8 mouse cellular contexts compared by ENCODE assay signal in the genomic region with DNA sequence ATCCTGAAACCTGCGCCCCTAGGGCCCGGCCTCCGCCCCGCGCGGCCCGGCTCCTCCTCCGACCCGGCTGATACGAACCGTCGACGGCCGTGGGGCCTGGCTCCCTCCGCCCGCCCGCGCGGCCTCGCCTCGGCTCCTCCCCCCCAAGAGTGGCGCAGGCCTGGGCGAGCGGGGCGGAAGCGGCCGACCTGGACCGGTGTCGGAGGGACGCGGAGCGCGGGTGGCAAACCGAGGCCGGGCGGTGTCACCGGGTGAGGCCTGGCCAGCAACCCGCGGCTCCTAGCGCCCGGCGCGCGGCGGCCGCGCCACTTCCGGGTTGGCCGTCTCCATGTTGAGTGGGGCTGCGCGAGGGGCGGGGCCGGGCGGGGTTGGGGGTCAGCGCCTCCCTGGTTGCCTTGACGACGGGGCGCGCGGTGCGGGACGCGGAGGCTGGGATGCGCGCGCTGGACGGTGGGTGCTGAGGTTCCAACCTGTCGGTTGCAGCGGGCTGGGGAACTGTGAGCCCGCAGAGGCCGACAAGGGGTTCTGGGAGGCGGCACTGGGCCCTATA. TPM values are rescaled to one million over a fixed set of nuclear protein-coding genes. Genes with fewer than 3 reads are reported as not detected.
DNase-seq lines count a peak whose midpoint lies in the region; ATAC-seq and TF ChIP-seq lines count a peak whose summit lies in the region.

Gene Rab11fip2, minus strand, starts transcription at position 333 of the 550 bp plus-strand sequence.

- H3K9me3 ChIP-seq in hindbrain, embryonic 10.5 days = no peaks in the 10 kb centered on the region
- H3K9me3 ChIP-seq in lung, embryonic 16.5 days (ENCODE audit: control insufficient read depth, low read length) = no peaks in the 10 kb centered on the region

- H3K4me3 ChIP-seq in hindbrain, embryonic 10.5 days = peak within 1 kb of the TSS; percentile 82
- peak within 1 kb of the TSS; percentile 80 for H3K4me3 ChIP-seq in lung, embryonic 16.5 days (ENCODE audit: low read length)
- H3K4me3 ChIP-seq in thymus, adult 2 months (ENCODE audit: control insufficient read depth, insufficient read depth, low read length) = peak within 1 kb of the TSS; percentile 95

- no peaks in the 10 kb centered on the region for H3K36me3 ChIP-seq in hindbrain, embryonic 10.5 days
- H3K36me3 ChIP-seq in lung, embryonic 16.5 days (ENCODE audit: control insufficient read depth, insufficient read depth, low read length) = no peaks in the 10 kb centered on the region
- no peaks in the 10 kb centered on the region for H3K36me3 ChIP-seq in thymus, adult 2 months (ENCODE audit: control insufficient read depth, insufficient read depth, low read length)

- H3K9ac ChIP-seq in lung, embryonic 16.5 days (ENCODE audit: low read length) = peak within 1 kb of the TSS; percentile 92

- TF ChIP-seq POLR2A in thymus, adult 2 months (IDR thresholded peaks at IDR 0.05; ENCODE audit: control insufficient read depth, extremely low read depth, insufficient read depth, low read length, poor library complexity) = peak; percentile 95

- peaks cover 9% of the 10 kb centered on the region for H3K4me1 ChIP-seq in hindbrain, embryonic 10.5 days (replicated peaks)
- H3K4me1 ChIP-seq in lung, embryonic 16.5 days (replicated peaks; ENCODE audit: control insufficient read depth, insufficient read depth, low read length) = peaks cover 6% of the 10 kb centered on the region
- H3K4me1 ChIP-seq in thymus, adult 2 months (replicated peaks; ENCODE audit: control insufficient read depth, insufficient read depth, low read length) = peaks cover 8% of the 10 kb centered on the region

- TF ChIP-seq CTCF in thymus, adult 2 months (IDR thresholded peaks at IDR 0.05; ENCODE audit: borderline replicate concordance, control insufficient read depth, extremely low read depth, insufficient read depth, low read length, poor library complexity) = no peak

- under 1% methylated on average over 72 of the region's 72 CpGs for WGBS in hindbrain, embryonic 10.5 days
- WGBS in lung, embryonic 16.5 days = 0% methylated on average over 45 of the region's 72 CpGs
- WGBS in thymus, adult 2 months = under 1% methylated on average over 72 of the region's 72 CpGs

- ATAC-seq in frontal cortex, adult (ENCODE audit: low TSS enrichment) = peak; percentile 96
- peak; percentile 97 for ATAC-seq in lung, embryonic 16.5 days (ENCODE audit: low read depth)

- peaks cover 4% of the 10 kb centered on the region; the same call in 1 of the 2 replicates for H3K27me3 ChIP-seq in hindbrain, embryonic 10.5 days (ENCODE audit: insufficient read depth, poor library complexity, severe bottlenecking)
- no peaks in the 10 kb centered on the region for H3K27me3 ChIP-seq in lung, embryonic 16.5 days (ENCODE audit: control insufficient read depth, insufficient read depth, low read depth, low read length)
- no peaks in the 10 kb centered on the region for H3K27me3 ChIP-seq in thymus, adult 2 months (ENCODE audit: control insufficient read depth, insufficient read depth, low read length)

- H3K4me2 ChIP-seq in lung, embryonic 16.5 days (ENCODE audit: low read depth, low read length) = peak within 1 kb of the TSS; percentile 75

- peak within 1 kb of the TSS; percentile 98 for H3K27ac ChIP-seq in hindbrain, embryonic 10.5 days
- peak within 1 kb of the TSS; percentile 84 for H3K27ac ChIP-seq in lung, embryonic 16.5 days (ENCODE audit: low read length)
- 0 out of 2 replicates have a peak within 1 kb of the TSS, but pooled peaks have one; percentile 20 for H3K27ac ChIP-seq in thymus, adult 2 months (ENCODE audit: control insufficient read depth, insufficient read depth, low read length)

- DNase-seq in MN1 (ENCODE audit: low spot score) = peak; percentile 88
- DNase-seq in cerebellum, adult 8-10 months = peak; percentile 85
- peak; percentile 92 for DNase-seq in hindbrain, embryonic 10.5 days (ENCODE audit: low spot score)
- peak; percentile 85 for DNase-seq in layer of hippocampus, adult 9-11 months
- peak; percentile 72 for DNase-seq in ovary, adult 18-20 months (ENCODE audit: low spot score)
- DNase-seq in thymus, adult 2 months = peak; percentile 81

RNA-seq across cellular contexts. Expression of gene Rab11fip2, which starts in this region (rescaled TPM):
- polyA plus RNA-seq in hindbrain, embryonic 10.5 days (2016; fragmentation: Nextera tagmentation; extraction: Ambion mirVana) = 2.2 and 2.7 TPM in 2 replicates
- polyA plus RNA-seq in lung, embryonic 16.5 days (2015; fragmentation: Nextera tagmentation; extraction: Ambion mirVana) = 2.9 and 3.4 TPM in 2 replicates
- polyA plus RNA-seq in thymus, adult 2 months (2012; rRNA removed) = 2.5 and 2.8 TPM in 2 replicates

Comparison
In these comparisons a context has a peak if more than half of its experiments do, and no peak if none do; other contexts are left out.
1. Peak in every context shown above with its lines: DNase-seq, ATAC-seq, H3K4me3 ChIP-seq and H3K27ac ChIP-seq.
2. H3K27ac ChIP-seq: peak in every context shown above with its lines; median percentile 98 in hindbrain, embryonic 10.5 days; 84 in lung, embryonic 16.5 days; 20 in thymus, adult 2 months.